Mouse (Mus musculus): ENCODE data around the gene Zfp362. TPM values are rescaled to one million over a fixed set of nuclear protein-coding genes. Genes with fewer than 3 reads are reported as not detected.

Gene Zfp362
- total and polyA plus RNA-seq, 3 experiments: 9.7 to 70.1 (median 16.1) TPM

- DNase-seq (ENCODE audit: extremely low read depth): peak; percentile 79
- Histone ChIP-seq H3K27ac (ENCODE audit: insufficient read depth, low read depth) (peak overlapping the region; percentile 91), H3K4me3 (replicated peaks in 1 of 3; ENCODE audit: low read depth in 2 of 3, low read length in 2 of 3, poor library complexity in 1 of 3) (peak overlapping the region in 1 of 3 experiments; percentile 20), H3K9ac (ENCODE audit: insufficient read depth, low read depth) (peak overlapping the region; percentile 11; the same call in 1 of the 2 replicates), H3K9me3 (replicated peaks; ENCODE audit: low read length) (no peaks in the 10 kb centered on the region), H3K36me3 (replicated peaks in 1 of 2; ENCODE audit: control insufficient read depth in 1 of 2, insufficient read depth in 1 of 2, low read length in 1 of 2) (peaks cover 0 to 20% of the 10 kb centered on the region in 2 experiments), H3K4me2 (ENCODE audit: insufficient read depth, low read depth, poor library complexity, severe bottlenecking) (peak overlapping the region; percentile 90), H3K27me3 (replicated peaks) (no peaks in the 10 kb centered on the region), H3K4me1 (ENCODE audit: control insufficient read depth in 1 of 2, insufficient read depth in 2 of 2) (peaks cover 37 to 81% of the 10 kb centered on the region in 2 experiments), H3K79me2 (replicated peaks; ENCODE audit: control insufficient read depth, extremely low read depth, insufficient read depth, poor library complexity, severe bottlenecking) (peaks cover 61% of the 10 kb centered on the region)
- dilution Hi-C loops (cut with MboI; ENCODE audit: extremely low pct_ligation_motif_present, extremely low pct_unique_long_range_greater_than_20kb, low sequenced_read_pairs): no loop called here
- in situ Hi-C loops (cut with MboI; ENCODE audit: low pct_ligation_motif_present, low pct_unique_long_range_greater_than_20kb, low sequenced_read_pairs): no loop called here
- TF ChIP-seq ZNF384 (IDR thresholded peaks at IDR 0.05; ENCODE audit: low read depth, low read length) (no peak), UBTF (IDR thresholded peaks at IDR 0.05; ENCODE audit: low read depth, low read length) (peak; percentile 49; the same call in 1 of the 2 replicates), MAX (IDR thresholded peaks at IDR 0.05; ENCODE audit: low read length) (peak; percentile 74), MEF2A (IDR thresholded peaks at IDR 0.05; ENCODE audit: borderline replicate concordance, low read depth, low read length) (0 out of 2 replicates have a peak, but pooled peaks have one; percentile 30), IRF4 (IDR thresholded peaks at IDR 0.05; ENCODE audit: low read depth, low read length) (peak; percentile 82; the same call in 1 of the 2 replicates), HCFC1 (IDR thresholded peaks at IDR 0.05; ENCODE audit: low read depth, low read length) (no peak), MXI1 (IDR thresholded peaks at IDR 0.05; ENCODE audit: low read depth, low read length) (peak; percentile 89), ELF1 (IDR thresholded peaks at IDR 0.05; ENCODE audit: low read depth, low read length) (peak; percentile 35; the same call in 1 of the 2 replicates), SIN3A (IDR thresholded peaks at IDR 0.05; ENCODE audit: low read length) (peak; percentile 84), MYC (IDR thresholded peaks at IDR 0.05; ENCODE audit: low read depth, low read length) (0 out of 2 replicates have a peak, but pooled peaks have one; percentile 65), JUN (IDR thresholded peaks at IDR 0.05; ENCODE audit: insufficient read depth, low read depth, low read length) (peak; percentile 61), EP300 (IDR thresholded peaks at IDR 0.05; ENCODE audit: low read length) (peak; percentile 68), USF1 (IDR thresholded peaks at IDR 0.05; ENCODE audit: low read depth, low read length) (no peak), ETS1 (conservative IDR thresholded peaks at IDR 0.05; ENCODE audit: low read depth, low read length) (peak; percentile 79), JUND (conservative IDR thresholded peaks at IDR 0.05; ENCODE audit: low read depth, low read length) (peak; percentile 39; the same call in 1 of the 2 replicates), BHLHE40 (IDR thresholded peaks at IDR 0.05; ENCODE audit: low read depth, low read length) (peak; percentile 72), SMC3 (IDR thresholded peaks at IDR 0.05; ENCODE audit: low read depth, low read length) (no peak), TCF12 (IDR thresholded peaks at IDR 0.05; ENCODE audit: low read depth, low read length) (peak; percentile 64; the same call in 1 of the 2 replicates), POLR2A (IDR thresholded peaks at IDR 0.05; ENCODE audit: low read depth, low read length) (0 out of 2 replicates have a peak, but pooled peaks have one; percentile 28)
These were observed 72.3 kb downstream of the Zfp362 start for GRCm38 (mm10) chr4:128733496-128733895.

GRCm38 (mm10) chr4:128732794-128733193, 73.1 kb downstream of the Zfp362 start:
- dilution Hi-C loops (cut with MboI; ENCODE audit: extremely low pct_ligation_motif_present, extremely low pct_unique_long_range_greater_than_20kb, low sequenced_read_pairs) (no loop called here), in situ Hi-C loops (cut with MboI; ENCODE audit: low pct_ligation_motif_present, low pct_unique_long_range_greater_than_20kb, low sequenced_read_pairs) (no loop called here)
- peaks cover 0 to 16% of the 10 kb centered on the region in 2 experiments for H3K36me3 ChIP-seq (replicated peaks in 1 of 2; ENCODE audit: control insufficient read depth in 1 of 2, insufficient read depth in 1 of 2, low read length in 1 of 2)
- no peak overlapping the region for H3K4me2 ChIP-seq (ENCODE audit: insufficient read depth, low read depth, poor library complexity, severe bottlenecking)
- no peaks in the 10 kb centered on the region for H3K27me3 ChIP-seq (replicated peaks)
- H3K9me3 ChIP-seq (replicated peaks; ENCODE audit: low read length): no peaks in the 10 kb centered on the region
- no peak overlapping the region for H3K9ac ChIP-seq (ENCODE audit: insufficient read depth, low read depth)
- H3K4me3 ChIP-seq (replicated peaks in 1 of 3; ENCODE audit: low read depth in 2 of 3, low read length in 2 of 3, poor library complexity in 1 of 3): no peak overlapping the region
- peaks cover 62% of the 10 kb centered on the region for H3K79me2 ChIP-seq (replicated peaks; ENCODE audit: control insufficient read depth, extremely low read depth, insufficient read depth, poor library complexity, severe bottlenecking)
- TF ChIP-seq E2F4 (IDR thresholded peaks at IDR 0.05; ENCODE audit: insufficient replicate concordance, low read depth, low read length) (no peak), EP300 (IDR thresholded peaks at IDR 0.05; ENCODE audit: low read length) (no peak), BHLHE40 (IDR thresholded peaks at IDR 0.05; ENCODE audit: low read depth, low read length) (no peak), ELF1 (IDR thresholded peaks at IDR 0.05; ENCODE audit: low read depth, low read length) (no peak), MYC (IDR thresholded peaks at IDR 0.05; ENCODE audit: low read depth, low read length) (no peak), NRF1 (IDR thresholded peaks at IDR 0.05; ENCODE audit: low read depth, low read length) (no peak), TBP (conservative IDR thresholded peaks at IDR 0.05; ENCODE audit: low read depth, low read length) (no peak)
- peak overlapping the region; percentile 59 for H3K27ac ChIP-seq (ENCODE audit: insufficient read depth, low read depth)
- DNase-seq (ENCODE audit: extremely low read depth): no peak
- H3K4me1 ChIP-seq (ENCODE audit: control insufficient read depth in 1 of 2, insufficient read depth in 2 of 2): peaks cover 32 to 74% of the 10 kb centered on the region in 2 experiments
